Mouse (Mus musculus) hindbrain, embryonic 12.5 days (tissue): ENCODE measurements around the gene Ajuba. TPM values are rescaled to one million over a fixed set of nuclear protein-coding genes. Genes with fewer than 3 reads are reported as not detected.
A peak's percentile ranks its signal among the peaks of the same experiment; 100 is the strongest.

Experiments
- ATAC-seq: fragments of 200-750 bp; cut with Nextera tagmentation; 2 replicates; pipeline ENCODE4 v1.8.0; 2017; ENCODE audit warnings: moderate TSS enrichment; ENCODE audit not compliant: low FRiP score
- H3K27ac ChIP-seq: fragments of 300-500 bp; sonication (generic); 2 replicates; pipeline ENCODE4 v1.5.1; 2016; ENCODE audit warnings: mild to moderate bottlenecking
- H3K27me3 ChIP-seq: fragments of 300-500 bp; sonication (generic); 2 replicates; pipeline ENCODE4 v1.6.1; 2016; ENCODE audit warnings: mild to moderate bottlenecking
- H3K36me3 ChIP-seq: fragments of 300-500 bp; sonication (generic); 2 replicates; pipeline ENCODE4 v1.6.1; 2016; ENCODE audit warnings: mild to moderate bottlenecking
- H3K4me1 ChIP-seq: fragments of 300-500 bp; sonication (generic); 2 replicates; pipeline ENCODE4 v1.6.1; 2016
- H3K4me2 ChIP-seq: fragments of 300-500 bp; sonication (generic); replicated peaks from 2 replicates; pipeline ENCODE4 v1.6.1; 2016; ENCODE audit warnings: mild to moderate bottlenecking
- H3K4me3 ChIP-seq: fragments of 300-500 bp; sonication (generic); 2 replicates; pipeline ENCODE4 v1.5.1; 2016; ENCODE audit warnings: mild to moderate bottlenecking
- H3K9ac ChIP-seq: fragments of 300-500 bp; sonication (generic); 2 replicates; pipeline ENCODE4 v1.6.1; 2016; ENCODE audit warnings: mild to moderate bottlenecking, moderate library complexity
- H3K9me3 ChIP-seq: fragments of 300-500 bp; sonication (generic); replicated peaks from 2 replicates; pipeline ENCODE4 v1.6.1; 2016; ENCODE audit warnings: mild to moderate bottlenecking
- WGBS: fragments of 180-500 bp; shearing (Covaris S2); methylation state at CpG from one replicate; pipeline ENCODE4 v1.1.7; 2016; 5-methylcytosine and 5-hydroxymethylcytosine counted together
- microRNA counts: library from miRNA; unstranded; fragments of <30 nt; microRNA quantifications from one replicate; lab custom pipeline; 2017
- microRNA-seq: library from miRNA; unstranded; fragments of <30 nt; microRNA quantifications from one replicate; pipeline ENCODE4, GENCODE M21; 2017
- polyA plus RNA-seq: library from polyadenylated mRNA; unstranded; fragments of >200 nt; fragmentation: Nextera tagmentation; extraction: Ambion mirVana; gene quantifications from 2 replicates; pipeline ENCODE4 v1.2.1, GENCODE M21; 2016

Gene Ajuba
- polyA plus RNA-seq, 1 experiment from 2014 or later, result 40.9 TPM

- Histone ChIP-seq H3K9me3 (no peaks in the 10 kb centered on the region), H3K4me1 (peaks cover 11% of the 10 kb centered on the region), H3K4me2 (no peak overlapping the region), H3K27ac (no peak overlapping the region), H3K27me3 (no peaks in the 10 kb centered on the region), H3K4me3 (no peak overlapping the region), H3K9ac (no peak overlapping the region), H3K36me3 (no peaks in the 10 kb centered on the region)
- no peak for ATAC-seq
- whole genome bisulfite sequencing, result 29% methylated on average over 6 of the region's 6 CpGs
Observed at GRCm38 (mm10) chr14:54523600-54523999, 53.8 kb downstream of the Ajuba start.

MicroRNAs encoded within 50 kb of the gene (microRNA counts, 519-probe panel; counts per million panel counts)
- 470 counts per million, percentile 58 among the panel's probes with 10 or more counts for microRNA mmu-miR-686 (lab: Ali Mortazavi, UCI)

Small RNAs within 50 kb of the gene (microRNA-seq; reads per million reads assigned to microRNA genes)
- not detected for gene Mir686

Other genes with a start within 250 kb of the Ajuba start
- 39.2 and 42.2 TPM in 2 replicates for gene Oxa1l, start 216.7 kb downstream of the Ajuba start, polyA plus RNA-seq
- gene Slc7a7, start 159.8 kb downstream of the Ajuba start, polyA plus RNA-seq, result 5.1 and 5.2 TPM in 2 replicates
- gene Mrpl52, start 150.6 kb downstream of the Ajuba start, polyA plus RNA-seq, result 239 and 255 TPM in 2 replicates
- gene Mmp14, start 145.9 kb downstream of the Ajuba start, polyA plus RNA-seq, result 113 and 117 TPM in 2 replicates
- 34.7 and 36.0 TPM in 2 replicates for gene Lrp10, start 113.4 kb downstream of the Ajuba start, polyA plus RNA-seq
- gene Rem2, start 101.5 kb downstream of the Ajuba start, polyA plus RNA-seq, result 39.3 and 46.1 TPM in 2 replicates
- gene Prmt5, start 60.0 kb downstream of the Ajuba start, polyA plus RNA-seq, result 98.8 and 99.3 TPM in 2 replicates
- gene Haus4, start 22.9 kb downstream of the Ajuba start, polyA plus RNA-seq, result 32.4 and 37.2 TPM in 2 replicates
- 8.2 and 9.1 TPM in 2 replicates for gene 4931414P19Rik, start 28.4 kb upstream of the Ajuba start, polyA plus RNA-seq
- gene Psmb5, start 40.5 kb upstream of the Ajuba start, polyA plus RNA-seq, result 354 and 376 TPM in 2 replicates
- not detected in 2 replicates for gene Psmb11, start 43.9 kb upstream of the Ajuba start, polyA plus RNA-seq
- gene Gm17606, start 63.4 kb upstream of the Ajuba start, polyA plus RNA-seq, result not detected in 2 replicates
- 10.3 and 10.9 TPM in 2 replicates for gene Cdh24, start 63.8 kb upstream of the Ajuba start, polyA plus RNA-seq
- gene 1700123O20Rik, start 108.7 kb upstream of the Ajuba start, polyA plus RNA-seq, result 83.3 and 86.4 TPM in 2 replicates
- 158 and 168 TPM in 2 replicates for gene Acin1, start 109.4 kb upstream of the Ajuba start, polyA plus RNA-seq
- 0.16 and 0.21 TPM in 2 replicates for gene Gm29776, start 121.3 kb upstream of the Ajuba start, polyA plus RNA-seq
- 0.31 TPM in 1 of 2 replicates, not detected in the other for gene Cebpe, start 134.6 kb upstream of the Ajuba start, polyA plus RNA-seq
- gene Slc7a8, start 204.4 kb upstream of the Ajuba start, polyA plus RNA-seq, result 3.9 and 5.7 TPM in 2 replicates
- not detected in 2 replicates for gene Rnf212b, start 236.6 kb upstream of the Ajuba start, polyA plus RNA-seq